14 mouse cellular contexts compared by ENCODE assay signal in genomic region chr5:90355824-90356223, GRCm38 (mm10).
"Had no signal": no experiment of that assay in that cellular context is flagged by ENCODE, and none has a peak within 500 bp of the region (broad histone marks: within the 10 kb centered on the region; RNA-seq: fewer than 3 reads in every experiment).

No protein-coding gene starts in this region.

- ATAC-seq: lung, postnatal 0 days; midbrain, embryonic 16.5 days had no signal

- H3K4me2 ChIP-seq: midbrain, embryonic 12.5 days; neural tube, embryonic 15.5 days had no signal

- H3K27me3 ChIP-seq: megakaryocyte, embryonic 14.5 days; midbrain, embryonic 12.5 days; neural tube, embryonic 15.5 days had no signal

- H3K4me3 ChIP-seq: layer of hippocampus, adult 2 months; limb, embryonic 10.5 days; megakaryocyte, embryonic 14.5 days; midbrain, embryonic 12.5 days; neural tube, embryonic 15.5 days had no signal

- H3K9ac ChIP-seq: midbrain, embryonic 12.5 days; neural tube, embryonic 15.5 days had no signal

- H3K36me3 ChIP-seq: neural tube, embryonic 15.5 days had no signal

- H3K9me3 ChIP-seq: limb, embryonic 10.5 days; megakaryocyte, embryonic 14.5 days; midbrain, embryonic 12.5 days; neural tube, embryonic 15.5 days had no signal

- DNase-seq: kidney, adult 18-20 months; kidney, postnatal 10 days; kidney, postnatal 4 days; lung, adult 2 months; lung, postnatal 4 days; right cerebral cortex, adult 18-20 months; right cerebral cortex, postnatal 25 days had no signal

- H3K27ac ChIP-seq: layer of hippocampus, adult 2 months; limb, embryonic 10.5 days; midbrain, embryonic 12.5 days; neural tube, embryonic 15.5 days had no signal

- H3K4me1 ChIP-seq: limb, embryonic 10.5 days; midbrain, embryonic 12.5 days had no signal
